Mouse (Mus musculus) liver, embryonic 11.5 days (tissue): ENCODE data around the gene Gm17617. TPM values are rescaled to one million over a fixed set of nuclear protein-coding genes. Genes with fewer than 3 reads are reported as not detected.

Experiments
- ATAC-seq: fragments of 200-750 bp; cut with Nextera tagmentation; replicated peaks from 2 replicates; pipeline ENCODE4 v1.8.0; 2017; ENCODE audit warnings: moderate number of reproducible peaks, mild to moderate bottlenecking, moderate TSS enrichment, moderate library complexity; ENCODE audit not compliant: low FRiP score
- DNase-seq: peaks from one replicate; pipeline ENCODE4 v3.0.0-alpha.2; 2017; ENCODE audit warnings: low spot score
- H3K27ac ChIP-seq: fragments of 300-500 bp; sonication (generic); 2 replicates; pipeline ENCODE4 v1.5.1; 2014; ENCODE audit warnings: mild to moderate bottlenecking, low read depth, low read length, control low read depth
- H3K27me3 ChIP-seq: fragments of 300-500 bp; sonication (generic); replicated peaks from 2 replicates; pipeline ENCODE4 v1.6.1; 2014; ENCODE audit warnings: low read length, mixed read lengths; ENCODE audit not compliant: control insufficient read depth, insufficient read depth
- H3K36me3 ChIP-seq: fragments of 300-500 bp; sonication (generic); 2 replicates; pipeline ENCODE4 v1.6.1; 2014; ENCODE audit warnings: mild to moderate bottlenecking, low read length, moderate library complexity, mixed read lengths; ENCODE audit not compliant: control insufficient read depth, insufficient read depth
- H3K4me1 ChIP-seq: fragments of 300-500 bp; sonication (generic); replicated peaks from 2 replicates; pipeline ENCODE4 v1.6.1; 2014; ENCODE audit warnings: low read length, mixed read lengths; ENCODE audit not compliant: control insufficient read depth, insufficient read depth
- H3K4me2 ChIP-seq: fragments of 300-500 bp; sonication (generic); 2 replicates; pipeline ENCODE4 v1.6.1; 2014; ENCODE audit warnings: mild to moderate bottlenecking, control low read depth, moderate library complexity
- H3K4me3 ChIP-seq: fragments of 300-500 bp; sonication (generic); 2 replicates; pipeline ENCODE4 v1.5.1; 2014; ENCODE audit warnings: low read depth, low read length, control low read depth
- H3K9ac ChIP-seq: fragments of 300-500 bp; sonication (generic); 2 replicates; pipeline ENCODE4 v1.6.1; 2014; ENCODE audit warnings: low read depth, low read length, control low read depth
- H3K9me3 ChIP-seq: fragments of 300-500 bp; sonication (generic); 2 replicates; pipeline ENCODE4 v1.6.1; 2016; ENCODE audit warnings: low read length, inconsistent platforms, mixed read lengths; ENCODE audit not compliant: control insufficient read depth
- WGBS: fragments of 180-500 bp; shearing (Covaris S2); extraction: QIAGEN DNeasy Blood & Tissue Kit; methylation state at CpG from one replicate; pipeline ENCODE4 v1.1.7; 2014; 5-methylcytosine and 5-hydroxymethylcytosine counted together
- polyA plus RNA-seq: library from polyadenylated mRNA; unstranded; fragments of >200 nt; fragmentation: Nextera tagmentation; extraction: Ambion mirVana; gene quantifications from 2 replicates; pipeline ENCODE4 v1.2.1, GENCODE M21; 2014

Gm17617 gene
- polyA plus RNA-seq, 1 experiment from 2014 or later: not detected

DNA sequence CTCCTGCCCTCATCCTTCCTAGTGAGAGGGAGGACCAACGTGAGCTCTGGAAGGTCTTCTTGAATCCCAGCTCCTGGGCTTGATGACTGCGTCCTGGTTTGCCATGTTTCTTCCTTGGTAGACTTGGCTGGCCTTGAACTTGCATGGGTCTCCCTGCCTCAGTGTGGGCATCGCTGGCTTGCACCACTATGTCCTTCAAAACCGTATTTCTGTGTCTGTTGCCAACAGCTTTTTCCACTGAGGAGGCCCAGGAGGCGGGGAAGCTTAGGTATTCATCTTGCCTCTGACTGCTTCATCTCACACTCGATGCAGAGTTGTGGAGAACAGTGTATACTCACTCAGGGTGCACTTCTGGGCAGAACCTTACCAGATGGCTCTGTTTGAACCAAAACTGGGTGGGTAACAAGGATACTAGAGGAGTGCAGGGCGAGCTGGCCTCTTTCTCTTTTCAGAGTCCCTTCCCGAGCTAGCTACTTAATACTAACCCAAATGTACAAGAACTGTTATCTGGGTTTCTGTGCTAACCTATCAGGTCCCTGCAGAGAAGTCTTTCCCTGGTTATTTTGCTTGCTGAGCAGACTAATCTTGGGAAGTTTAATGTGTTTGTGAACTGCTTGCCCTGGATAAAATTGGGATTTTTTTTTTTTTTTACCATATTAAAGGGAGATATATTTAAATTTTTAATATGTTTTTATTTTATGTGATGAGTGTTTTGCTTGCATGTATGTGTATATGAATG is 27.2 kb downstream of the Gm17617 start:
- peaks cover 9% of the 10 kb centered on the region; the same call in 1 of the 2 replicates for H3K36me3 ChIP-seq
- H3K9me3 ChIP-seq: no peaks in the 10 kb centered on the region
- no peaks in the 10 kb centered on the region for H3K27me3 ChIP-seq
- H3K4me3 ChIP-seq: peak overlapping the region; percentile 81
- H3K4me1 ChIP-seq: peaks cover 10% of the 10 kb centered on the region; the same call in 1 of the 2 replicates
- ATAC-seq: peak; percentile 18; the same call in 1 of the 2 replicates
- WGBS: 15% methylated on average over 8 of the region's 8 CpGs
- peak; percentile 49 for DNase-seq
- peak overlapping the region; percentile 95 for H3K4me2 ChIP-seq
- peak overlapping the region; percentile 85 for H3K9ac ChIP-seq
- peak overlapping the region; percentile 72 for H3K27ac ChIP-seq

DNA sequence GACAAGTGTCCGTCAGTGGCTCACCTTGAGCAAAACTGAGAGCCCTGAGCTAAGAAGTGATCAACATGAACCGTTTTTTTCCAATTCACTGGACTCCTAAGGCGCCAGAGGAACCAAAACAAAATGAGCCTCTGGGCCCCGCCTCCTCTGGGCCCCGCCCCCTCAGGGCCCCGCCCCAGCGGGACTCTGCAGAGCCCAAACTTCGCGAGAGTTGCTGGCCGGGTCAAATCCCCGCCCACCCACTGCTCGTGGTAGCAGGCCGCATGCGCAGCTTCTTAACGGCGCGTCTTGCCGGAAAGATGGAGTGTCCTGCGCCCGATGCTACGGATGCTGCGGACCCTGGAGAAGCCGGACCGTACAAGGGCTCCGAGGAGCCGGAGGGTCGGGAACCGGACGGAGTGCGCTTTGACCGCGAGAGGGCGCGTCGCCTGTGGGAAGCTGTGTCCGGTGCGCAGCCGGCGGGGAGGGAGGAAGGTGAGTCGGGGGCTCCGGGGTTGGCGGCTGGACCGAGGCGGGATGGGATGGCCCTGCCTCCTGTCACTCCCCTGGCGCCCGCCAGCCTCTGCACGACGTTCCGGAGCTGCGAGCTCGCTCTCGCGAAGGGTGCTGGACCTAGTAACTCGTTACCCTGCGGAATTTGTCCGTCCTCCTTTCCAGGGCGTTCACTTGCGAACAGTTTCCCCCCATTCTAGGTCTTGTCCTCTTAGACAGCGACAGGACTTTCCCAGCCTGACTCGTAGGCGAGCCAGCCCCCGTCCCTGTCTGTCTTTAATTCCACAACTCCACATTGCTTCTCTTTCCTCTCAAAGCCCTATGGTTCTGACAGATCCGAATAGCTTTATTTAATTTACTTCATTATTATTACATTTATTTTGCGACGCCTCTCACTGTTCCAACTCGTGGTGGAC is 28.0 kb downstream of the Gm17617 start, which contains the start of gene Zfp346:
Gene Zfp346 (plus strand): TSS at position 267 of the 908 bp plus-strand sequence.
- Histone ChIP-seq H3K9ac (peak within 1 kb of the TSS; percentile 85), H3K4me3 (peak within 1 kb of the TSS; percentile 81), H3K4me2 (peak within 1 kb of the TSS; percentile 95), H3K27me3 (no peaks in the 10 kb centered on the region), H3K9me3 (no peaks in the 10 kb centered on the region), H3K36me3 (peaks cover 9% of the 10 kb centered on the region; the same call in 1 of the 2 replicates), H3K27ac (peak within 1 kb of the TSS; percentile 72), H3K4me1 (peaks cover 10% of the 10 kb centered on the region; the same call in 1 of the 2 replicates)
- ATAC-seq (peak; percentile 90), DNase-seq (peak; percentile 96)
- under 1% methylated on average over 66 of the region's 66 CpGs for WGBS

DNA sequence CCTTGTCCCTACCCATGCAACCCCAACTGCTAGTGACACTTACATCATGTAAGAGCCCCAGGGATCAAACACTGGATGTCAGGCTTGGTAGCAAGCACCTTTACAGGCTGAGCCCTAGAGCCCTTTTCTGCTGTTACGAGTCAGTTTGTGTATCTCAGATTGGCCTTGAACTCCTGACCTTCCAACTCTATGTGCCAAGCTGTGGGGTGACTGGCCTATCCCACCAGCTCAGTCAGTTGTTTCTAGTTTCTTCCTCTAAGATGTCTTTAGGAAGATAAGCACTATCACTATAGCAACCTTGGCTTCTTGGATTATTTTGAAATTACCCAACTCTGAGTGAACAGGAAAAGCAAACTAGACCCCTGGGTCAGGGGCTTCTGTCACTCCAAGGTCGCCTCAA is 30.0 kb downstream of the Gm17617 start:
- WGBS: 49% methylated on average over 2 of the region's 2 CpGs
- peaks cover 17% of the 10 kb centered on the region for H3K4me1 ChIP-seq

DNA sequence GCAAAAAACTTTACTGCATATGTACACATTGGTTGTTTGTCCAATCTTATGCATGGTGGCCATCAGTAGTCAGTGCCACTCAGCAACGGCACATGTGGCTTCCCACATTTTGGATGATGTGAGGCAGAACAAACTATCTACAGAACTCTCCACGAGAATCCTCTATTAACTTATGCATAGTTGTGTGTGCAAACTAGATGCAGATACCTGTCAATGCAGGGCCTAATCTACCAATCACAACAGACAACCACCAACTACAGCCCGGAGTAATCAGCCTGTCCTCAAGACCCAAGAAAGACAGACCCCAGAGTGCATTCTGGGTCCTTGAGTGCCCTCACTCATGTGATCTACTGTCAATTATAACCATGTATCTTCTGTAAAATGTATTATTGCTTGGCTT is 31.0 kb downstream of the Gm17617 start:
- DNase-seq (no peak), ATAC-seq (no peak)
- Histone ChIP-seq H3K9ac (no peak overlapping the region), H3K9me3 (no peaks in the 10 kb centered on the region), H3K27me3 (no peaks in the 10 kb centered on the region), H3K4me2 (no peak overlapping the region), H3K36me3 (no peaks in the 10 kb centered on the region), H3K4me3 (no peak overlapping the region), H3K4me1 (peaks cover 17% of the 10 kb centered on the region), H3K27ac (no peak overlapping the region)
- WGBS: 94% methylated on average over 3 of the region's 3 CpGs

More for the DNA sequence above, 30.0 kb downstream of the Gm17617 start:
- Histone ChIP-seq H3K9me3 (no peaks in the 10 kb centered on the region), H3K27me3 (no peaks in the 10 kb centered on the region), H3K9ac (no peak overlapping the region), H3K4me2 (no peak overlapping the region), H3K36me3 (peaks cover 3% of the 10 kb centered on the region; the same call in 1 of the 2 replicates), H3K4me3 (no peak overlapping the region), H3K27ac (no peak overlapping the region)
- no peak for DNase-seq
- no peak for ATAC-seq

DNA sequence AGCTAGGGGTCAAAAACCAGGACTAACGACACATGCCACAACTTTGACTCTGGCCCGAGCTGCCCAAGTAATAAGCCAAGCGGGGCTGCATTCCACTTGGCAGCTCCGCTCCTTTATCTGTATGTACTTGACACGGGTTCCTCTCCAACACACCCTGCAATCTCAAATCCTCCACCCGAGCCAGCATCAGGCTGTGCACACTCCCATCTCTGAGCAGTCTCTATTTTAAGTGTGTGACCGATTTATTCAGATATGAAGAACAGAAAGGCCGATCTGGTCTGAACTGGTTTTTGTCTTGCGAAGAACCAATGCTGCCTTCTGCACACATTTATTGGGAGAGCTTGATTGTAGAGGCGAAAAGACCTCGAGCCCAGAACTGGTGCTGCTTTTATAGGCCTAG is 31.7 kb downstream of the Gm17617 start:
- Histone ChIP-seq H3K9me3 (no peaks in the 10 kb centered on the region), H3K4me1 (peaks cover 14% of the 10 kb centered on the region), H3K4me3 (no peak overlapping the region), H3K27me3 (no peaks in the 10 kb centered on the region), H3K36me3 (no peaks in the 10 kb centered on the region), H3K27ac (no peak overlapping the region), H3K4me2 (no peak overlapping the region), H3K9ac (no peak overlapping the region)
- ATAC-seq (no peak), DNase-seq (no peak)
- 89% methylated on average over 11 of the region's 11 CpGs for WGBS

- peak; percentile 88 for DNase-seq
- ATAC-seq: peak; percentile 88
- H3K4me1 ChIP-seq: peaks cover 7% of the 10 kb centered on the region
- H3K9ac ChIP-seq: peak within 1 kb of the TSS; percentile 83
- H3K27ac ChIP-seq: peak within 1 kb of the TSS; percentile 87
- H3K27me3 ChIP-seq: no peaks in the 10 kb centered on the region
- H3K4me3 ChIP-seq: peak within 1 kb of the TSS; percentile 81
- H3K4me2 ChIP-seq: peak within 1 kb of the TSS; percentile 87
- H3K9me3 ChIP-seq: no peaks in the 10 kb centered on the region
- WGBS: under 1% methylated on average over 71 of the region's 81 CpGs
- no peaks in the 10 kb centered on the region for H3K36me3 ChIP-seq
These were observed 33.4 kb downstream of the Gm17617 start, which contains the start of gene Uimc1 for GRCm38 (mm10) chr13:55099726-55100478. Gene Uimc1 (minus strand): TSS chr13:55100300.

- H3K27me3 ChIP-seq: no peaks in the 10 kb centered on the region
- H3K9ac ChIP-seq: peak overlapping the region; percentile 83
- no peaks in the 10 kb centered on the region for H3K36me3 ChIP-seq
- DNase-seq (no peak), ATAC-seq (peak; percentile 13; the same call in 1 of the 2 replicates)
- H3K4me3 ChIP-seq: peak overlapping the region; percentile 81
- peak overlapping the region; percentile 87 for H3K4me2 ChIP-seq
- no peaks in the 10 kb centered on the region for H3K9me3 ChIP-seq
- peaks cover 7% of the 10 kb centered on the region for H3K4me1 ChIP-seq
- H3K27ac ChIP-seq: peak overlapping the region; percentile 87
- WGBS: 26% methylated on average over 20 of the region's 20 CpGs
These were observed 34.2 kb downstream of the Gm17617 start for GRCm38 (mm10) chr13:55099066-55099725.
